Mouse (Mus musculus): ENCODE results near the gene Trpm1. TPM values are rescaled to one million over a fixed set of nuclear protein-coding genes. Genes with fewer than 3 reads are reported as not detected.

Gene Trpm1
- total RNA-seq, 2 experiments from 2014 or later: 0.12 to 0.67 TPM

- no peak for DNase-seq
Measured at GRCm38 (mm10) chr7:64163890-64164289, 10.3 kb downstream of the Trpm1 start.

GRCm38 (mm10) chr7:64164997-64165396 lies 11.4 kb downstream of the Trpm1 start:
- DNase-seq: peak; percentile 70

- DNase-seq: no peak
Measured at GRCm38 (mm10) chr7:64166025-64166424, 12.4 kb downstream of the Trpm1 start.

- DNase-seq: no peak
Measured at GRCm38 (mm10) chr7:64166724-64167123, 13.1 kb downstream of the Trpm1 start.

GRCm38 (mm10) chr7:64179310-64179709 lies 25.7 kb downstream of the Trpm1 start:
- DNase-seq: no peak

- DNase-seq: no peak
Measured at GRCm38 (mm10) chr7:64185203-64185931, 31.7 kb downstream of the Trpm1 start.

- no peak for DNase-seq
Measured at GRCm38 (mm10) chr7:64185932-64186312, 32.3 kb downstream of the Trpm1 start.

GRCm38 (mm10) chr7:64192261-64192943 lies 38.8 kb downstream of the Trpm1 start:
- peak; percentile 49 for DNase-seq

GRCm38 (mm10) chr7:64193476-64193875 lies 39.8 kb downstream of the Trpm1 start:
- DNase-seq: no peak

- DNase-seq: no peak
Measured at GRCm38 (mm10) chr7:64196114-64196513, 42.5 kb downstream of the Trpm1 start.

- DNase-seq: no peak
Measured at GRCm38 (mm10) chr7:64208700-64209099, 55.1 kb downstream of the Trpm1 start.

GRCm38 (mm10) chr7:64212870-64213269 lies 59.2 kb downstream of the Trpm1 start:
- no peak for DNase-seq

GRCm38 (mm10) chr7:64214066-64214465 lies 60.4 kb downstream of the Trpm1 start:
- no peak for DNase-seq

GRCm38 (mm10) chr7:64215613-64216012 lies 62.0 kb downstream of the Trpm1 start:
- no peak for DNase-seq

- DNase-seq: no peak
Measured at GRCm38 (mm10) chr7:64217428-64217827, 63.8 kb downstream of the Trpm1 start.

GRCm38 (mm10) chr7:64219765-64220164 lies 66.1 kb downstream of the Trpm1 start:
- no peak for DNase-seq

GRCm38 (mm10) chr7:64223215-64223614 lies 69.6 kb downstream of the Trpm1 start:
- DNase-seq: no peak

GRCm38 (mm10) chr7:64226339-64227194 lies 72.9 kb downstream of the Trpm1 start:
- DNase-seq: peak; percentile 3

- DNase-seq: no peak
Measured at GRCm38 (mm10) chr7:64227586-64227985, 74.0 kb downstream of the Trpm1 start.

GRCm38 (mm10) chr7:64228300-64228699 lies 74.7 kb downstream of the Trpm1 start:
- no peak for DNase-seq

GRCm38 (mm10) chr7:64229911-64230310 lies 76.3 kb downstream of the Trpm1 start:
- no peak for DNase-seq

- no peak for DNase-seq
Measured at GRCm38 (mm10) chr7:64231001-64231400, 77.4 kb downstream of the Trpm1 start.

GRCm38 (mm10) chr7:64231996-64232395 lies 78.4 kb downstream of the Trpm1 start:
- no peak for DNase-seq
